Mouse (Mus musculus): ENCODE results near the gene Gar1.

GRCm38 (mm10) chr3:129862592-129862991 is 31.4 kb upstream of the Gar1 start:
- TF ChIP-seq CTCF (IDR thresholded peaks at IDR 0.05; ENCODE audit: low read depth) (no peak), EP300 (IDR thresholded peaks at IDR 0.05; ENCODE audit: low read depth) (no peak)

Data from heart, postnatal 0 days (tissue).